Mouse (Mus musculus) large intestine, adult 2 months (tissue): ENCODE results near the gene Galm. TPM values are rescaled to one million over a fixed set of nuclear protein-coding genes. Genes with fewer than 3 reads are reported as not detected.

ENCODE experiments used
- DNase-seq: peaks from one replicate; pipeline ENCODE4 v3.0.0-alpha.2; 2012; ENCODE audit warnings: low read depth, low spot score
- WGBS: fragments of 180-500 bp; shearing (Covaris S2); methylation state at CpG from one replicate; pipeline ENCODE4 v1.1.7; 2018; 5-methylcytosine and 5-hydroxymethylcytosine counted together
- polyA plus RNA-seq: library from polyadenylated mRNA; depleted of rRNA; stranded (reverse); fragments of >200 nt; gene quantifications from 2 replicates; pipeline ENCODE4 v1.2.3, GENCODE M21; 2012

Gene Galm
- polyA plus RNA-seq, 1 experiment: 40.4 TPM

DNA sequence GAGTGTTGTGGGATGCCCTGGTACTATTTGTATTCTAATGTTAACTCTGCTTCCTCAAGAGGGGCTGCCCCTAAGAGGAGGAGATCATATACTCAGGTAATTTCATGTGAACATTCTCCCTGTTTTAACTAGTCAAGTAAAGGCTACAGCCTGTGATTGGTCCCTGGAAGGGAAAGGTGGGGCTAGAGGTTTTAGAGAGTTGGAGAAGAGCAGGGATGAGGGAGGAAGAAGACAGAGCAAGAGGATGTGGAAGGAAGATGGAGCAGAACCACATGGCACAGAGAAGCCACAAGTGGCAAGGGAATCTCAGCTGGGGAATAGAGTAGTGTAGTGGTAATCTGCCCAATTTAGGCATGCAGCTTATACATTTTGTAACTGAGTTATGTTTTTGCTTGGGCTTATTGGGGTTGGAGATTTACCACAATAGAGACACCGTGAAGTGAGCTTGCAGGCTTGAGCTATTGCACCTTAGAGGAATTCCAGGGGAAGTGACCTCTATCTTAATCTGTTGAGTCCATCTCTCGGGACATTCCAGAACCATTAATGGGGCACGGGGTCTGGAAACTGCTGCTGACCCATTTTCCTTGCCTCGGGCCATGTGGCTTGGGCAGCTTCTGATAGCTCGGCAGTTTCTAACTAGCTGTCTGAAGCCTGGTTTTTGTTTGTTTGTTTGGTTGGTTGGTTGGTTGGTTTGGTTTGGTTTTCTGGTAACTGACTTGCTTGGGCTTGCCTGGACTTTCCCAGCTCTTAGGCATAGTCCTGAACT is 2.1 kb upstream of the Galm start:
- DNase-seq: no peak
- WGBS: 94% methylated on average over 5 of the region's 5 CpGs

DNA sequence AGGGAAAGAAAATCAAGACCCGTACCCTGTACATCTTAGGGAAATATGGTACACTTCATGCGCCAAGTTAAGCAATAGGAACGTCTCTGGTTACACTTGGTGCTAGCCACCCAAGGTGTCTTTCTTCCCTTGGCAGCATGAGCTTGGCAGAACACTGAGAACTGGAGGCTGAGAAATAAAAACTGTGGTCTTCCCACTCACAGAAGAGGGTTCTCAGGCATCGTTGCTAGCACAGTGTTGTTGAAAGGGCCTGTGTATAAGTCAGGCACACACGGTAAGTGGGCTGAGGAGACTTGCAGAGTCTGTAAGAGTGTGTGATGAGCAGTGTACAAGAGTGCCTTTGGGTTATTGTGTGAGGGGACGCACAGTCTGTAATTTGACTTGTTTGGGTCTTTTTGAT is 1.1 kb upstream of the Galm start:
- no peak for DNase-seq
- 91% methylated on average over 6 of the region's 6 CpGs for WGBS

DNA sequence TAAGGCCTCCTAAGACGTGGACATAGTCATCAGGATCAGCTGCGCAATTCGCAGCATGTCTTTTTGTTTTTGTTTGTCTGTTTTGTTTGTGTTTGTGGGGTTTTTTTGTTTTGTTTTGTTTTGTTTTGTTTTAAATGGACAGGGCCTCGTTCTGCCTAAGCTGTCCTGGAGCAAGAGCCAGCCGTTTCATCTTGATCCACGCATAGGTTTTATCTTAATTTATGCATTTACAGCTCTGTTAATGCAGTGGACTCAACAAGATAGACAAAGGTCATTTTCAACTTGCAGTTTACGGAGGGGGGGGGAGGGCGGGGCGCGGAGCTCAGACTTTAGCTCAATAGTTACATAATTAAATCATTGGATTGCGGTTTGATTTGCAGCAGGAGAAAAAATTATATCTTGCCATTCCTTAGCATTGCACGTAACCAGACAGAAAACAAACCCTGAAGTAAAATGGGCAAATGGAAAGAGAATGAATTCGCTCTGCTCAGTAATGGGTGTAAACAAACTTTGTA is 1.3 kb downstream of the Galm start:
- DNase-seq: no peak
- 32% methylated on average over 13 of the region's 13 CpGs for WGBS

DNA sequence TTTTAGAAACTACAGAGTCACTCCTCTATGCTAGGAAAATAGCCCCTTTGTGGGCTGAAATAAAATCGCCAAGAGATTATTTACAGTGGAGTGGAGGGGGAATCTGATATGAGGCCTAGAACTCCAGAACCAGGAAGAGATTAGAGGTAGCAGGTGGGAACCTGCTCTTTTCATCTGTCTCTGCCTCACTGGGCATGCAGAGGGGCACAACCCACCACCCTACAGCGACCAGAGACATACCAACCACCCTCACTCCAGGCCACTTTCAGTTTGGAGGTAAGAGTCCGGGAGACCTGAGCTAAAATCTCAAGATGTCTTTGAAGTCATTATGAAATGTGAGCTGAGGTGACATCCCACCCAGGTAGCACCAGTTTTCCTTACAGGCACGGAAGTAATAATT is 2.1 kb downstream of the Galm start:
- WGBS: 60% methylated on average over 4 of the region's 4 CpGs
- DNase-seq: no peak

DNA sequence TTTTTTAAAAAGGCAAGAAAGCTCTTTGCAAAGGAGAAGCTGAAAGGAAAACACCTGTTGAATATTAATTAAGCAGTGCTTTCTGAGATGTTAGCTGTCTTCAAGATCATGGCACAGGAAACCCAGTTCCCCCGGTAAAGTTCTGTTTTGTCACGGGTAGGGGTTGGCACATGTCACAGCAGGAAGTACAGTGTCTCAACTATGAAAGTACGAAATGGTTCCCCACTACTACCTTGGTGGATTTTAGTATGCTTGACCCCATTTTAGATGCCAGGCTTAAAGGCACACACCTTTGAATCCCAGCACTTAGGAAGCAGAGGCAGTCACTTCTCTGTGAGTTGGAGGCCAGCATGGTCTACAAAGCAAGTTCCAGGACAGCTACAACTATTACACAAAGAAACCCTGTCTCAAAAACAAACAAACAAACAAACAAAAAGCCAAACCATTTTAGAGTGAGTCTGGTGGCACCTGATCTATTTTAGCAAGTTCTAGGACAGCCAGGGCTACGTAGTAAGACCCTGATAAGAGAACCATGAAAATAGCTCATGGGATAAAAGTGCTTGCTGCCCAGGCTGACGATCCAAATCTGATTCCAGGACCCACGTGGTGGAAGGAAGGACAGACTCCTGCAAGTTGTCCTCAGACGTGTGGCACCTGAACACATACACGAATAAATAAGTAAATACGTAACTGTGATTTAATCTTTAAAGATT is 3.6 kb downstream of the Galm start:
- 38% methylated on average over 9 of the region's 9 CpGs for WGBS
- DNase-seq: no peak

DNA sequence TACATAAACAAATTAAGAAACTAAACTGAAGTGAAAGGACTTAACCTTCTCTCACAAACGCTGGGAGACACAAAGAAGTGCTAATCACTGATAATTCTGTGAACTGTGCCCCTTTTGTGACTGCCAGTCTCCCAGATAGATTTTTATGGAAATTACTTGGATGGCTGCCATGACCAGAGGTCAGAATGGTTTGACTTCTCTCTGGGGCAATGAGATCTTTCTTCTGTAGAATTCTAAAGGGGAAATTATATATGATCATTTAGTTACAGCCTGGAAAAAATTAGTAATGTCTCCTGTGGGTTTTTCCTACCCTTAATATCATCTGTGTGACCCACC is 4.1 kb downstream of the Galm start:
- no peak for DNase-seq
- 30% methylated on average over 1 of the region's 1 CpGs for WGBS

DNA sequence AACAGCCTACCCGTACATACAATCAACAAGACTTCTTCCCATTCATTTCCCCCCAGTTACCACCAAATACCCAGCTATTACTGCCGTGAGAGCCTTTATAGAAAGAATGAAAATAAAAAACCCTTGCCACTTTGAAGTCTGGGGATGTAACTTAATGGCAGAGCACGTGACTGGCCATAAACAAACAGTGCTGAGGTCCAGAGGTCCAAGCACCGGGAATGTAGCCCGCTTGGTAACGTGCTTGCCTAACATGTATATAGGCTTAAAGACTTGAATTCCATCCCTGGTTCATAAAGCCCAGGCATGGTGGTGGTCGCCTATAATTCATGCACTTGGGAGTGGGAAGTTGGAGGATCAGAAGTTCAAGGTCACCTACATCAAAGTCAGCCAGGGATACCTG is 4.6 kb downstream of the Galm start:
- 23% methylated on average over 7 of the region's 7 CpGs for WGBS
- DNase-seq: no peak

DNA sequence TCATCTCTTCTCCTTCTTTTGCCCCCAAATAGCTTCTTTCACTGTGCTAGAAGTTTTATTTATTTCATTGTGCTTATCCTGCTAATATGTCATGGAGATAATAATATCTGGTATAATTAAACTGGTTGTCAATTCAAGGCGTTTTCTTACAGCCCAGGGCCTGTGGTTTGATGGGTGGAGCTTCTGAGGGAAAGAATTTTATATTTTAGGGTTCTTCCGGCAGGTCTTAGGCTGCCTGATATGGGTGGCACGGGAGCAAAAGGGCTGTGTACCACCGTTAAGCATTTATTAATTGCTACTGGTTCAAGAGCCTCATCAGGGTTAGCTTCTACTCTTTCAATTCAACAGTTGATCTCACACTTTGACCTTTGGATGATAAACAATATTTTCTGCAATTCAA is 5.2 kb downstream of the Galm start:
- 28% methylated on average over 4 of the region's 4 CpGs for WGBS
- no peak for DNase-seq

DNA sequence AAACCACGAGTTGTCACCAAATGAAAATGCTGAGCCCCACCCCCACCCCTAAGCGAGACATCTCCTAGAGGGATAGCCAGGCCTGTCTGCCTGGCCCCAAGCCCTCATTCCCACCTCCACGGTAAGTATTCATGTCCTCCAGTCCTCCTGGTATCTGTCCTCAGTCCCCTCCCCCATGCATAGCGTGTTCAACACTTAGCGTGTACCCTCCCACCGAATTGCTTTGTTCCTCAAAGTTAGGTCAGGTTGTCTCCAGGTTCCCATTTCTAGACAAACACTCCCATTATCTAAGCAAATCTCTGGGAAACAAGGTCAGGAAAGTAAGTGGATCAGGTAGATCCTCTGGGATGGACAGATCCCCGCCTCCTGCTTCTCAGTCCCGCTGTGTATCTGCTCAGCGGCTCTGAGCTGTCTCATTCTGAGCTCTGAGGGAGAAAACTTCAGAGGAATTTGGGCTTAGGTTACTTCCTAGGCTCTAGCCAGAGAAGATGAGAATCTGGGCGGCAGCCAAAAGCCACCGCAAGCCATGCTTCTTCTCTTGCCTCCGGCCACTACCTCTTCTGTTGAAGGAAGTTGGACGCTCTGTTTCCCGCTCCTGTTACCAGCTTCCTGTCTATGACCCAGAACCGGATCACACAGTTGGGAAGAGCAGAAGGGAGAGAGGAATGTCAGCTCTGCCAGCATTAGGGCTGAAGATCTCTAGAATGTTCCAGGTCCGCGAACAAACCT is 11.3 kb downstream of the Galm start:
- WGBS: 78% methylated on average over 17 of the region's 17 CpGs
- no peak for DNase-seq

DNA sequence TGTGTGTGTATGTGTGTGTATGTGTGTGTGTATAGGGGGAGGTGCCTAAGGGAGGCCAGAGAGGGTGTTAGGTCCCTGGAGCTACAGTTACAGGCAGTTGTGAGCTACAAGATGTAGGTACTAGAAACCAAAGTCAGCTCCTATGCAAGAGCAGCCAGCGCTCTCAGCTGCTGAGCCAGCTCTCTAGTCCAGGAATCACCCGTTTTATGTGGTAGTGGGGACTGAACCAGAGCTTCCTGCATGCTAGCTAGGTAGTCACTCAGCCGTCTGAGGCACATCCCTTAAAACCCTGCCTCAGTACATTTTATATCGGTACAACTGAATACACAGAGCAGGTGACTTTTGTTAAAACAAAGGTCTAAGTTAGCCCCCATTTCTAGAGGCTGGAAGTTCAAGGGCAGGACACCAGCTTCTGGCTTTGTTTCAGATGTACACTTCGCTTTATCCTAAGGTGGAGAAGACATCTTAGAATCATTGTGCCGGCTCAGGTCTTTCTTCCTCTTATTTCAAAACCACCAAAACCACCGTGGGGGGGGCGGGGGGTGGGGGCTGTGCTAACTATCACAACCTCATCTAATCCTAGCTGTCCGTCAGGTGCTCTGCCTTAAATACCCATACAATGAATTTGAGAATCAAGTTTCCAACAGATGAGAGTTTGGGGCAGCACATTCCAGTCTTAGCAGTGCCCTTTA is 12.6 kb downstream of the Galm start:
- no peak for DNase-seq
- WGBS: 73% methylated on average over 9 of the region's 9 CpGs

DNA sequence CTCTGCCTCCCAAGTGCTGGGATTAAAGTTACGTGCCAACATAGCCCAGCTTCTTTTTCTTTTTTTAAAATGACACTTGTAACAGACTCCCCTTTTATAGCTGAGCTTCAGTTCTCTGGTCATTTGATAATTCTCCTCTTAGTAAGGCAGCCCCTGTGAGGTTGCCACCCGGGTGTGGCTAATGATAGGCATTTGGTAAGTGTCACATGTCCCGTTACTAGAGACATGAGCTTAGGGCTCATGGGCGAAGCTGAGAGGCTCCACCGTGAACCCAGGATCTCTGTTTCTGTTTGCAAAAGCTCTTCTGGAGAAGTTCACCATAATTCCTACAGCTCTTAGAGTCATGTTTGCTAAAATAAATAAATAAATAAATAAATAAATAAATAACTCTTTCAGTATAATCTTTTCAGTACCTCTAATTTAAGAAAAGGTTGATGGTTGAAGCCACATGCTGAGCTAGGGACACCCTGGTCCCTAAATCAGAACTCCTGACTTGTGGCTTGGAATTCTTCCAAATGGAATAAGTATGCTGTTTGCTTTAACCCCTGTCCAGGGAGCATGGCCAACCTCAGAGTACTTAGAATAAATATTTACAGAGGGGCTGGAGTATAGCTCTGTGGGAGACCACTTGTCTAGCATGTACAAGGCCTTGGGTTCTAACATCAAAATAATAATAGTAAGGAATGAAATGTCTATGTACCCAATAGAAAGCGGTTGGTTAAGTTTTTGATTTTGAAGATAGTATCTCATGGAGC is 16.4 kb downstream of the Galm start:
- 71% methylated on average over 6 of the region's 6 CpGs for WGBS
- DNase-seq: no peak

DNA sequence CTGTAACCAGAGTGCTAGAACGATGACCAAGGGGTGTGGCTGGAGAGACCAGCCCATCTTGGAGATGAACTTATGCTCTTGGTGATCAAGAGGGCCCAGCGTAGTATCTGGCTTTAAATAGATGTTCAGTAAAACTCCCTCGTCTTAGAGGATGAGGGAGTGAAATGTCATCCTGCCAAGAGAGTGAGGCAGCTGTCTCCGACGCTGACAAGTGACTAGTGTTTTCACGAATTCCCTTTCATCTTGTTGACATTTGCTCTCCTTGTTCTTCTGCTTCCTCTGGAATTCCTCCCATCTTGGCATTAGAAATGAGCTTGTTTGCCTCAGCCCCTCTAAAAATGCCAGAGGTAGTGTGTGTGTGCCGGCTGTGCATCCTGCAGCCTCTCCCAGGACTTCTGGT is 17.9 kb downstream of the Galm start:
- no peak for DNase-seq
- 65% methylated on average over 7 of the region's 7 CpGs for WGBS

DNA sequence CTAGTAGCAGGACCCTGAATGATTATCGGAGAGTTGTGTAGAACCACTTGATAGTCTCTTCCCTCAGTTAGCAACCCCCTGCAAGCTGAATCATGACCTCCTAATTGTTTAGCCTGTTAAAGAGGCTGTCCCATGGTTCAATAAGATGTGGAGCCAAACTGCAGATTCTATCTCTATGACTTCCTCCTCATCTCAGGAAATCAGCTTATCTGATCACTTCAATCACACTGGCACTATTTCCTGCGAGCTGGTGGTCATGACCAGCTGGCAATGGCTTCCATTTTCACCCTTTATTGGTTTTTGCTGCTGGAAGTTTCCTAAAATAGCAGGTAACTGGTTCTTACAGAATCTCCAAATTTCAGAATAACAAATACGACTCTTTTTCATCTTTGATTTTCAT is 18.5 kb downstream of the Galm start:
- 78% methylated on average over 3 of the region's 3 CpGs for WGBS
- no peak for DNase-seq

DNA sequence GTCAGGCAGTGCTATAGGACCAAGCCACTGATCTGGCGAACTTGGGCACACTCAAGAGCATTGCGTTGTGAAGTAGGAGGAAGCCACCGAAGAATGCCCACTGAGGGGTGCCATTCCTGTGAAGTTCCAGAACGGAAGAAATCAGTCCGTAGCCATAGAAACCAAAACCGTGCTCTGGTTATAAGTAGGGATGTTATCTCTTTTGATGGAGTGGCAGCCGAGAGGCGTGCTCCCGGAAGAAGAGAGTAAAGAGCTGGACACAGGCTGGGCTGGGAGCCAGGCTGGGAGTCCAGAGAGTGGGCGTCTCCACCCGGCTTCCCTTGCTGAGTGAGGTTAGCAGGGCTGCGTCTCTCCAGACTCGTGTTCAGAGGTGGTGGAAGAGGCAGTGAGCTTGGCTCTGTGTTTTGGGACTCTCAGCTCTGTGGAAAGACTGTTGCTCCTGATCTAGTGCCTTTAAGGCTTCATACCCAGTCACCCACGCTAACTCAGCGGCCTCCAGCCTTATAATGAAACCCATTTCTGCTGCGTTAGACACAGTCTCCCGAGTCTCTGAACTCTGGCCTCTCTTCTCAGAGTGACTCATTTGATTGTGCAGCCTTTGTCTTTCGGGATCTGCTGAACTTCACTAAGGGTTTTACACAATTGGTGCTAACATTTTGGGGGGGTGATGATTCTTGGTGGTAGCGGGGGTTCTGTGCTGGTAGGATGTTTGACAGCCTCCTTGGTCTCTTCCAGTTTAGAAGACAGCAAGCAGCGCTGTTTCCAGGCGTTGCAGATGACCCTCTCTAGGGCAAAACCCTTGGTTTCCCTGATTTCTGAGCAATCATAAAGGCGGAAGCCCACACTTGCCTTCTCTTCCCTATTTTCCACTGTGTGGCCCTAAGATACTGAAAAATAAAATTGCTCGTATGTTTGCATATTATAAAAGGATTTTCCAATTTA is 21.1 kb downstream of the Galm start:
- DNase-seq: no peak
- 42% methylated on average over 23 of the region's 23 CpGs for WGBS

DNA sequence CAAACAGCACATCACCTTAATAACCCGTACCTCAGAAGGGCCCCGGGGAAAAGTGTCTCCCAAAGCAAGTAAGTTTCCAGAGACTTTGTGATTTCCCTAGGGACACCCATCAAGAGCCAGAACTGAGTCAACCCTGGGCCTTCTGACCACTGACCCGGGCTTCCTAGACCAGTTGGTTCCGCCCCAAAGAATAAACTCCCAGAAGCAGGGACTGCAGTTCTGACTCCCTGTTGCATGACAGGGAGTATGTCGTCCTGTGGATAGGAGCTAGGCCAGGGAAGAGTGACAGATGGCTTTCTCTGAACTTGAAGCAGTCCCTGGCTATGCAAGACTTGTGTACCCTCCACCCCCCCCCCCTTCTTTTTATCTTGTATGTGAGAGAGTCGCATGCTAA is 21.7 kb downstream of the Galm start:
- WGBS: 84% methylated on average over 6 of the region's 6 CpGs
- no peak for DNase-seq

DNA sequence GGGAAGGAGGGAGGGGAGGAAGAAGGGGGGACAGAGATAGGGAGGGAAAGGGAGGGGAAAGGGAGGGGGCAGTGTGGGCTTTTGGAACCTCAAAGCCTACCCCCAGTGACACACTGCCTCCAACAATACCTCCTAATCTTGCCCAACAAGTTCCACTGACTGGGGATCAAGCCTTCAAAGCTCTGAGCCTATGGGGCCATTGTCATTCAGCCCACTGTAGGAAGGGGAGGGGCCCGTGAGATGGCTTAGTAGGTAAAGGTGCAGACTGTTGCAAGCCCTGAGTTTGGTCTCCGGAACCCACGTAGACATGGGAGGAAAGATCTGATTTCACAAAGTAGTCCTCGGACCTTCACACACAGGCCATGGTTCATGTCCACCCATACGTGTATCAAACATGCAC is 24.1 kb downstream of the Galm start:
- WGBS: 62% methylated on average over 5 of the region's 5 CpGs
- DNase-seq: no peak

DNA sequence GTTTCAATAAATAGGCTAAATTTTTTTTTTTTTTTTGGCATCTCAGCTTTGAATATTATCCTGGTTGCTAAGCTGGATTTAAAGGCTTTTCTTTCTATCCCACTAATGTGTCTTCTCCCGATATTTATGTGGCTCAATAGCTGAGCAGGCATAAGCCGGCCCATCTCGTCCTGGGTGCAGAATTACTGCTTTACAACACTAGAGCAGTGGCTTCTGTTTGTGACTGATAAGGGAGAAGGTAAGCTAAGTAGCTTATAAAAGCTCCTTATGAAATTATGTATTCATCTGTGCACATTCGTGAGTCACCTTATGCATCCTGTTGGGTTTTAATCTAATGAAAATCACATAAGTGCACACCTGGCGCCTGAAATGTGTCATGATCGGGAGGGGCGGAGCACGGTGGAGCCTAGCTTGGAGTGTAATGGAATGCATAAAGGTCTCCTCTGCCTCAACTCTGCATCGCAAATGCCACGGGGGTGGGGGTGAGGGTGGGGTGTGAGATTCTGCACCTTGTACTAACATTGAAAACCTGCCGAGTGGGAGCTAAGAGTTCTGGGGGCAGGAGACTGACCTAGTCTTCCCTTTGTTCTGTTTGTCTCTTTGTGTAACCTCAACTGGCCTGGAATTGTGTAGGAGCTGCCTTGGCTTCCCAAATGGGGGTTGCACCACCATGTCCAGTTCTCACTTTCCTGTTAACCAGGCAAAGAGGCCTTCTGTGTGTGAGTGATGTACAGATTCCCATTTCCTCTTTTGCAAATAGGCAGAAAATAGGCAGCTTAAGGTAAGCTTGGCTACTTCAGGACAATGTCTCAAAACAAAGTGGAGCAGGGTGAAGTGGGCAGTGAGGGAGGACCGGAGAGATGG is 25.7 kb downstream of the Galm start:
- no peak for DNase-seq
- 53% methylated on average over 12 of the region's 12 CpGs for WGBS

DNA sequence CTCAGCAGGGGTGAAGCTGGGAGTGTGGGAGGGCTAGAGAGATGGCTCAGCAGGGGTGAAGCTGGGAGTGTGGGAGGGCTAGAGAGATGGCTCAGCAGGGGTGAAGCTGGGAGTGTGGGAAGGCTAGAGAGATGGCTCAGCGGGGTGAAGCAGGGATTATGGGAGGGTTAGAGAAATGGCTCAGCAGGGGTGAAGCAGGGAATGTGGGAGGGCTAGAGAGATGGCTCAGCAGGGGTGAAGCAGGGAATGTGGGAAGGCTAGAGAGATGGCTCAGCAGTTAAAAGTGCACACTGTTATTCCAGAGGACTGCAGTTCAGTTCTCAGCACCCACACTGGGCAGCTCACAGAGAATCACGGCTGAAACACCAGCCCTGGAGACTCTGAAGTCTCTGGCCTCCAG is 26.4 kb downstream of the Galm start:
- WGBS: 90% methylated on average over 2 of the region's 2 CpGs
- no peak for DNase-seq
